Mouse (Mus musculus): ENCODE data around the gene Nlrp3. TPM values are rescaled to one million over a fixed set of nuclear protein-coding genes. Genes with fewer than 3 reads are reported as not detected.

Nlrp3 gene
- polyA plus RNA-seq, 1 experiment from 2014 or later: 0.09 TPM

- H3K4me3 ChIP-seq: no peak overlapping the region
- peak; percentile 45; the same call in 1 of the 2 replicates for ATAC-seq (ENCODE audit: insufficient number of reproducible peaks, low FRiP score)
- peak overlapping the region; percentile 78 for H3K27ac ChIP-seq (ENCODE audit: poor library complexity, severe bottlenecking)
- peaks cover 3% of the 10 kb centered on the region; the same call in 1 of the 2 replicates for H3K36me3 ChIP-seq
- peaks cover 8% of the 10 kb centered on the region; the same call in 1 of the 2 replicates for H3K4me1 ChIP-seq (replicated peaks)
- 0 out of 2 replicates have a peak overlapping the region, but pooled peaks have one; percentile 13 for H3K9ac ChIP-seq
- no peaks in the 10 kb centered on the region for H3K9me3 ChIP-seq (replicated peaks)
- no peak overlapping the region for H3K4me2 ChIP-seq
- WGBS: 58% methylated on average over 6 of the region's 6 CpGs
- H3K27me3 ChIP-seq (replicated peaks): no peaks in the 10 kb centered on the region
Observed at GRCm38 (mm10) chr11:59514381-59514780, 27.0 kb upstream of the Nlrp3 start.

GRCm38 (mm10) chr11:59514789-59515188, 26.6 kb upstream of the Nlrp3 start:
- ATAC-seq (ENCODE audit: insufficient number of reproducible peaks, low FRiP score): peak; percentile 38; the same call in 1 of the 2 replicates
- Histone ChIP-seq H3K4me1 (replicated peaks) (peaks cover 12% of the 10 kb centered on the region), H3K9me3 (replicated peaks) (no peaks in the 10 kb centered on the region), H3K27ac (ENCODE audit: poor library complexity, severe bottlenecking) (peak overlapping the region; percentile 78), H3K4me3 (no peak overlapping the region), H3K4me2 (no peak overlapping the region), H3K9ac (0 out of 2 replicates have a peak overlapping the region, but pooled peaks have one; percentile 13), H3K36me3 (0 out of 2 replicates have a peak, but pooled peaks cover 3% of the 10 kb centered on the region), H3K27me3 (replicated peaks) (no peaks in the 10 kb centered on the region)
- WGBS: 50% methylated on average over 3 of the region's 3 CpGs

- WGBS: 85% methylated on average over 1 of the region's 1 CpGs
- Histone ChIP-seq H3K27ac (ENCODE audit: poor library complexity, severe bottlenecking) (no peak overlapping the region), H3K4me1 (replicated peaks) (peaks cover 19% of the 10 kb centered on the region), H3K9ac (no peak overlapping the region), H3K27me3 (replicated peaks) (no peaks in the 10 kb centered on the region), H3K4me2 (no peak overlapping the region), H3K4me3 (no peak overlapping the region), H3K36me3 (no peaks in the 10 kb centered on the region), H3K9me3 (replicated peaks) (no peaks in the 10 kb centered on the region)
- ATAC-seq (ENCODE audit: insufficient number of reproducible peaks, low FRiP score): no peak
Observed at GRCm38 (mm10) chr11:59517441-59517840, 23.9 kb upstream of the Nlrp3 start.

GRCm38 (mm10) chr11:59518226-59518625, 23.1 kb upstream of the Nlrp3 start:
- no peaks in the 10 kb centered on the region for H3K27me3 ChIP-seq (replicated peaks)
- H3K9me3 ChIP-seq (replicated peaks): no peaks in the 10 kb centered on the region
- no peak for ATAC-seq (ENCODE audit: insufficient number of reproducible peaks, low FRiP score)
- H3K27ac ChIP-seq (ENCODE audit: poor library complexity, severe bottlenecking): no peak overlapping the region
- no peaks in the 10 kb centered on the region for H3K36me3 ChIP-seq
- H3K4me1 ChIP-seq (replicated peaks): peaks cover 19% of the 10 kb centered on the region
- H3K4me2 ChIP-seq: no peak overlapping the region
- no peak overlapping the region for H3K9ac ChIP-seq
- H3K4me3 ChIP-seq: no peak overlapping the region
- 46% methylated on average over 10 of the region's 10 CpGs for WGBS

GRCm38 (mm10) chr11:59519741-59520495, 21.4 kb upstream of the Nlrp3 start:
- 59% methylated on average over 6 of the region's 6 CpGs for WGBS
- ATAC-seq (ENCODE audit: insufficient number of reproducible peaks, low FRiP score): no peak
- H3K9ac ChIP-seq: no peak overlapping the region

GRCm38 (mm10) chr11:59524150-59524549, 17.2 kb upstream of the Nlrp3 start:
- 94% methylated on average over 2 of the region's 2 CpGs for WGBS
- no peak for ATAC-seq (ENCODE audit: insufficient number of reproducible peaks, low FRiP score)
- H3K4me1 ChIP-seq (replicated peaks): peaks cover 10% of the 10 kb centered on the region
- H3K4me3 ChIP-seq: no peak overlapping the region
- H3K9ac ChIP-seq: no peak overlapping the region
- no peak overlapping the region for H3K27ac ChIP-seq (ENCODE audit: poor library complexity, severe bottlenecking)
- no peak overlapping the region for H3K4me2 ChIP-seq
- no peaks in the 10 kb centered on the region for H3K36me3 ChIP-seq
- no peaks in the 10 kb centered on the region for H3K9me3 ChIP-seq (replicated peaks)
- no peaks in the 10 kb centered on the region; the same call in 1 of the 2 replicates for H3K27me3 ChIP-seq (replicated peaks)

More at GRCm38 (mm10) chr11:59519741-59520495, 21.4 kb upstream of the Nlrp3 start:
- Histone ChIP-seq H3K27me3 (replicated peaks) (no peaks in the 10 kb centered on the region), H3K27ac (ENCODE audit: poor library complexity, severe bottlenecking) (no peak overlapping the region), H3K36me3 (no peaks in the 10 kb centered on the region), H3K4me3 (no peak overlapping the region), H3K9me3 (replicated peaks) (no peaks in the 10 kb centered on the region), H3K4me1 (replicated peaks) (peaks cover 15% of the 10 kb centered on the region), H3K4me2 (no peak overlapping the region)

- H3K27ac ChIP-seq (ENCODE audit: poor library complexity, severe bottlenecking): no peak overlapping the region
- H3K36me3 ChIP-seq: no peaks in the 10 kb centered on the region
- H3K27me3 ChIP-seq (replicated peaks): no peaks in the 10 kb centered on the region; the same call in 1 of the 2 replicates
- peaks cover 3% of the 10 kb centered on the region; the same call in 1 of the 2 replicates for H3K4me1 ChIP-seq (replicated peaks)
- H3K4me3 ChIP-seq: no peak overlapping the region
- H3K9me3 ChIP-seq (replicated peaks): no peaks in the 10 kb centered on the region
- no peak overlapping the region for H3K9ac ChIP-seq
- 7% methylated on average over 10 of the region's 10 CpGs for WGBS
- no peak for ATAC-seq (ENCODE audit: insufficient number of reproducible peaks, low FRiP score)
- H3K4me2 ChIP-seq: no peak overlapping the region
Observed at GRCm38 (mm10) chr11:59525237-59525636, 16.1 kb upstream of the Nlrp3 start.

- Histone ChIP-seq H3K9me3 (replicated peaks) (no peaks in the 10 kb centered on the region), H3K36me3 (no peaks in the 10 kb centered on the region), H3K27me3 (replicated peaks) (no peaks in the 10 kb centered on the region; the same call in 1 of the 2 replicates), H3K27ac (ENCODE audit: poor library complexity, severe bottlenecking) (no peak within 1 kb of the TSS), H3K4me2 (no peak within 1 kb of the TSS), H3K9ac (no peak within 1 kb of the TSS), H3K4me3 (no peak within 1 kb of the TSS), H3K4me1 (replicated peaks) (no peaks in the 10 kb centered on the region)
- ATAC-seq (ENCODE audit: insufficient number of reproducible peaks, low FRiP score): no peak
- 46% methylated on average over 8 of the region's 8 CpGs for WGBS
Observed at GRCm38 (mm10) chr11:59526472-59527080, 14.8 kb upstream of the Nlrp3 start, which contains the start of gene Zkscan17. Gene Zkscan17, minus strand, starts transcription at chr11:59526751.

- no peaks in the 10 kb centered on the region; the same call in 1 of the 2 replicates for H3K27me3 ChIP-seq (replicated peaks)
- no peak overlapping the region for H3K9ac ChIP-seq
- H3K36me3 ChIP-seq: no peaks in the 10 kb centered on the region
- no peaks in the 10 kb centered on the region for H3K9me3 ChIP-seq (replicated peaks)
- ATAC-seq (ENCODE audit: insufficient number of reproducible peaks, low FRiP score): no peak
- 74% methylated on average over 5 of the region's 5 CpGs for WGBS
- H3K4me2 ChIP-seq: no peak overlapping the region
- no peak overlapping the region for H3K4me3 ChIP-seq
- no peak overlapping the region for H3K27ac ChIP-seq (ENCODE audit: poor library complexity, severe bottlenecking)
- H3K4me1 ChIP-seq (replicated peaks): no peaks in the 10 kb centered on the region
Observed at GRCm38 (mm10) chr11:59530221-59530620, 11.1 kb upstream of the Nlrp3 start.

- 74% methylated on average over 6 of the region's 6 CpGs for WGBS
- H3K9me3 ChIP-seq (replicated peaks): no peaks in the 10 kb centered on the region
- H3K4me3 ChIP-seq: no peak overlapping the region
- no peak overlapping the region for H3K27ac ChIP-seq (ENCODE audit: poor library complexity, severe bottlenecking)
- H3K4me2 ChIP-seq: no peak overlapping the region
- no peak overlapping the region for H3K9ac ChIP-seq
- no peaks in the 10 kb centered on the region for H3K36me3 ChIP-seq
- no peaks in the 10 kb centered on the region for H3K4me1 ChIP-seq (replicated peaks)
- no peaks in the 10 kb centered on the region; the same call in 1 of the 2 replicates for H3K27me3 ChIP-seq (replicated peaks)
- ATAC-seq (ENCODE audit: insufficient number of reproducible peaks, low FRiP score): no peak
Observed at GRCm38 (mm10) chr11:59530870-59531535, 10.4 kb upstream of the Nlrp3 start.

- no peak for ATAC-seq (ENCODE audit: insufficient number of reproducible peaks, low FRiP score)
- Histone ChIP-seq H3K27me3 (replicated peaks) (no peaks in the 10 kb centered on the region; the same call in 1 of the 2 replicates), H3K27ac (ENCODE audit: poor library complexity, severe bottlenecking) (no peak overlapping the region), H3K4me3 (no peak overlapping the region), H3K9ac (no peak overlapping the region), H3K4me1 (replicated peaks) (no peaks in the 10 kb centered on the region), H3K4me2 (no peak overlapping the region), H3K9me3 (replicated peaks) (no peaks in the 10 kb centered on the region), H3K36me3 (no peaks in the 10 kb centered on the region)
- 81% methylated on average over 5 of the region's 5 CpGs for WGBS
Observed at GRCm38 (mm10) chr11:59531562-59531961, 9.8 kb upstream of the Nlrp3 start.

Measured in heart, embryonic 12.5 days (tissue).